Mouse (Mus musculus) lung, postnatal 4 days (tissue): ENCODE results near the gene Adgrl3.
A peak's percentile ranks its signal among the peaks of the same experiment; 100 is the strongest.

Experiments used
- DNase-seq, 2 experiments: peaks; one replicate each; pipeline ENCODE4 v3.0.0; 2021

Gene Adgrl3

GRCm38 (mm10) chr5:81077031-81077430 lies 57.1 kb downstream of the Adgrl3 start:
- no peak for DNase-seq

GRCm38 (mm10) chr5:81077990-81078389 lies 58.1 kb downstream of the Adgrl3 start:
- DNase-seq = no peak

DNA sequence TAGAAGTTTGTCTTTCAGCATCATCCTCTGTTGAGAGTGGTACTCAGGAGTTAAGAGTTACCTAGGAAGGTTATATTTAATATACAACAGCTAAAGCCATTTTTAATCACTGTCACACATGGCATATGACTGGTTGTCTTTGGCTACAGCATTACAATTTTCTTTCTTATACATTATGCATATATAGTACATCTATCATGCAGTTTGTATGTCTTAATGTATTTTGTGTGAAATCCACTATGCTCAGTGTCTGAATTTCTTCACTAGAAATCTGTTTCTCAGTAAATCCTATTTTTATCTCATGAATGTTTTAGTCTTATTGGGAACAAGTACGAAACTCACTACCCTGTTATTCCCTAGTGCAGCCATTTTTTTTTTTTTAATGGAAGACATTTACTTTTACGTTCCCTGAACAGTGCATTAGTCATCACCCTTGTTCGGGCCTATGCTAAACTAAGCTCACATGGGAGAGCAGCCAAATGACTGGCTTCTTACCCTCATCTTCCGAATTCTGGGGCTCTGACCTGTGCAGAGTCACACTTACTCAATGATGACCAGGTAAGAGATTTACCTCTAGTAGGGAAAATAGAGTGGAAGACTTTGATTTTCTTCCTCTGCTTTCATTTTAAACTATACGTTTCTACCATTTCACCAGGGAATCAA lies 63.9 kb downstream of the Adgrl3 start:
- no peak for DNase-seq

GRCm38 (mm10) chr5:81085152-81085551 lies 65.2 kb downstream of the Adgrl3 start:
- DNase-seq = no peak

- no peak for DNase-seq
Observed at GRCm38 (mm10) chr5:81088667-81089066, 68.7 kb downstream of the Adgrl3 start.

DNA sequence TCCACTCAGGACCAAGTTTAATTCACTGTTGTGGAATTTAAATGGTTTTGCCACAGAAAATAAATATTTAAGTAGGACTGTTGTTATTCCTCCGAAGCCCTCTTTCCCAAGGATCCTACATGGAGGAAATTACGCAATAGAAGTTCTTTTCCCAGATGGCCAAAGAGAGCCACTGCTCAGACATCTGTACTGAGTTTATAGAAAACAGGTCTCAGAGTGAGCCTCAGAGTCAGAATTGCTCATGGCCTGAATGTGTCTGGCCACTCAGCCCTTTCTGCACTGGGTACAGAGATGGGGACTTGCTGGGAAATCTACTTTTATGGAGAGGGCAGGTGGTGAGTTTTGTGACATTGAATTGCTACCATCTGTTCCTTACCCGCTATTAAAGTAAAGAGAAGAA lies 74.7 kb downstream of the Adgrl3 start:
- DNase-seq = no peak

DNA sequence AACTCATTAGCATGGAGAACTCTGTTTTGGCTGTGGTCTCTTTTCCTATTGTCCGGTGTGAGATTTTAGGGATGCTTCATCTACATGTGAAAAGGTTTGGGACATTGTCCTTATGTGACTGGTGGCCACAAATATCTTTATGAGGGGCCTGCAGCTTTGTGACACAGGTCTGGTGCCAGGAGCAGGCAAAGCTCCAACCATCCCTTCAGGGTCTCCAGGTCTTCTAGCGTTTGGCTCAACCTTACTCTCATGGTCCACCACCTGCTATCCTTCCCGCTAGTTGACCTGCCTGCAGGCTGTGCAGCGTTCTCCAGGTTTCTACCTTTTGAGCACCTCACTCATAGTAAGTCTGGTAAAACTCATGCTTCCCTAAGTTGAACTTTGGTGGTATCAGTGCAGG lies 77.2 kb downstream of the Adgrl3 start:
- DNase-seq = no peak

- no peak for DNase-seq
Observed at GRCm38 (mm10) chr5:81107431-81107830, 87.5 kb downstream of the Adgrl3 start.

- no peak for DNase-seq
Observed at GRCm38 (mm10) chr5:81124483-81124882, 104.5 kb downstream of the Adgrl3 start.

DNA sequence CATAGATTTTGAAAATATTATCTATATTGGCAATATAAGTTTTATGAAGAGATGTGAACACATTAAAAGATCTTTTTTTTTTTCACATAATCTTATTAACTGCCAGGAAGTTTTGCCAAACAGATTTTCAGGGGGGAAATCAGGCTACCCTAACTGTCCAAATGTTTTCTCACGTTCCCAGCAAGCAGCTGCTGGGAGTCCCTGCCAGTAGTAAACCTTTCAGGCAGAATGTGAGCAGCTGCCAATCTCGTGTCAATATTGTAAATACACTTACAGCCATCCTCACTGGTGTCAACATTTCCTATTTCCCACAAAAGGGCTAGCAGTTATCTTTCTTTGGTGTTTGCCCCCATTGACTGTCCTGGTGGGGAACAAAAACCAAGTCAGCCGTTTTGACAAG lies 107.7 kb downstream of the Adgrl3 start:
- no peak for DNase-seq

GRCm38 (mm10) chr5:81136394-81136793 lies 116.5 kb downstream of the Adgrl3 start:
- DNase-seq = no peak

DNA sequence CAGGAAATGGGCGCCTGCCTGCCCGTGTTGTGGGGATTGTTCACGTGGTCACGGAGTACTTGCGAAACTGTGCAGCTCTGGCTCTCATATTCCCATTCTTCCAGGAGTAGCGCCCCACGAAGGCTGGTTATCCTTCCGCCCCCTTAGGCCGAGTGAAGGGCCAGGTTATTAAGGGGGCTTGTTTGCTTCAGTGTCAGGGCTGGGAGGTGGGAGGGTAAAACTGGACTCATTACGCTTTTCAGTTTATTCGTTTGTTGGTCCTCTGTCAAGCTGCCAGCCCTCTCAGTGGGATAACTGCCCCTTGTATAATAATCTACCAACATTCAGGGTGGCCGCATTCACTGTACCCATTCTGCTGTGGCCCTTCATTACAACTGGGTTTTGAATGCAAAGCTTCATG lies 135.9 kb downstream of the Adgrl3 start:
- no peak for DNase-seq

DNA sequence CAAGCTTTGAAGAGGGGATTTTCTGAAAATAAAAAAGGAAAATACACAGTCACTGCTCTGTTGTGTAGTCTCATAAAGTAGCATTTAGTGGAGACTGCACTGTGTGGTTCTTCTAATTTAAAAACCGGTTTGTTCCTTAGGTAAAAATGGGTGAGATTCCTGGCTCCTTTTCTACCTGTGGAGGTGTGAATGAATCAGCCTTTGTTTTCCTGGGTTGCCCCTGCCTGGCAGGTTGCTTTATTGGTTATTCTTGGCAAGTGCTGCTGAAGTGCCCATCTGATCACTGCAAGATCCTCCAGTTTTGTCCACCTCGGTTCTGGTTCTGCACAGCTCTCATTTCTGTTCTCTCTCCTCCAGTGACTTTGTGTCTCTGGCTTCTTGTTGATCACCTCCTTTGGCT lies 136.3 kb downstream of the Adgrl3 start:
- DNase-seq = no peak

DNA sequence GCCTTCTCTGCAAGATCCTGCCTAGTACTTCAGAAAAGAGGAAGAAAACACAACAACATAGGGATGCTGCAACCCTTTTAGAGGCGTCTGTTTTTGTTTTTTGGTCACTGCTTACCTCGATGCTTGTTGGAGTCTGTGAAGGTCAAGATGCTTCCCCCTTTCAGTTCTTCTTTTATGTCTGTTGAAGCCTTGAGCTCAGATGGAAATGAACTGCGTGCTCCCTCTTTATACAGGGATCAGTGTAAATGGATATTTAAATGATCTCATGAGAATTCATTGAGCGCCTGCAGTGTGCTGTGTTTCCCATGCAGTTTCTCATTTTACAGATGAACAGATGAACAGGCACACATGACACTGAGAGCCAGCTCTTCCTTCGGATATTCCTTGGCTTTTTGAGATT lies 136.9 kb downstream of the Adgrl3 start:
- DNase-seq = no peak

- DNase-seq = no peak
Observed at GRCm38 (mm10) chr5:81159013-81159412, 139.1 kb downstream of the Adgrl3 start.

DNA sequence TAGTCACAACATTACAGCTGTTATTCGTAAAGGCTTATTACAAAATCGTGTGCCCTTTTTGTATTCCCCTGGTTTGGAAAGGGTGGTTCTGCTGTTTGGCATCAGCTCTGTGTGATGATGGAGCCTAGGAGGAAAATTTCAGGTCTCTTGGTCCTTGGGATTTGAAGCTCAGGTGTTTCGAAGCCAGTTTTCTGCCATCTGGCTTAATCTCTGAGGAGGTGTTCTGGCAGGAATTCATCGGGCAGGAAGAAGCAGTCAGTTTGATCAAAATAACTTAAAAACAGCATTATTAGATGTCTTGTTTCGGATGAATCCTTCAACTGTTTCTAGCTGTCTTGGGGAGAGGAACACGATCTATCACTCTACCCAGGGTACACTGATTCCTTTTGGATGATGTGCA lies 140.5 kb downstream of the Adgrl3 start:
- DNase-seq = no peak

GRCm38 (mm10) chr5:81188871-81189485 lies 169.0 kb downstream of the Adgrl3 start:
- peak in 1 of 2 experiments; percentile 4 for DNase-seq

- DNase-seq = no peak
Observed at GRCm38 (mm10) chr5:81200354-81200753, 180.4 kb downstream of the Adgrl3 start.

GRCm38 (mm10) chr5:81201885-81202284 lies 181.9 kb downstream of the Adgrl3 start:
- no peak for DNase-seq

- DNase-seq = no peak
Observed at GRCm38 (mm10) chr5:81218500-81219057, 198.6 kb downstream of the Adgrl3 start.

DNA sequence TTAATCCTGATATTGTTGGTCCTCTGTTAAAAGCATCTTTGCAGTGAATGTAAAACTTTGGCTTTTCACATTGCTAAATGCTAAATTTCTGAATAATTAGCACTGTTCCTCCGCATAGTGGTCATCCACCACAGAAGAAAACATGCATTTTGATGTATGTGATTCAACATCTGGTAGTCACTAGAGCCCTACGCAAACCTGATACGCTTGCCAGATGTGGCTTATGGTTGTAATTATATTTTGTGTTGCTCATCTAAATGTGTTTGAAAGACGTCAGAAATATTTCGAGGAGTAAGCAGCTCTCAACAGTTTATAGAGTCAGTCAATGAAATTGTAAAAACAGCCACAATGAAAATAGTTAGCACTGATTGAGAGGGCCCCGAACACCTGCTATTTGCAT lies 204.5 kb downstream of the Adgrl3 start:
- no peak for DNase-seq

GRCm38 (mm10) chr5:81225486-81225885 lies 205.5 kb downstream of the Adgrl3 start:
- no peak for DNase-seq

GRCm38 (mm10) chr5:81227256-81227655 lies 207.3 kb downstream of the Adgrl3 start:
- no peak for DNase-seq

- DNase-seq = no peak
Observed at GRCm38 (mm10) chr5:81248724-81249123, 228.8 kb downstream of the Adgrl3 start.

DNA sequence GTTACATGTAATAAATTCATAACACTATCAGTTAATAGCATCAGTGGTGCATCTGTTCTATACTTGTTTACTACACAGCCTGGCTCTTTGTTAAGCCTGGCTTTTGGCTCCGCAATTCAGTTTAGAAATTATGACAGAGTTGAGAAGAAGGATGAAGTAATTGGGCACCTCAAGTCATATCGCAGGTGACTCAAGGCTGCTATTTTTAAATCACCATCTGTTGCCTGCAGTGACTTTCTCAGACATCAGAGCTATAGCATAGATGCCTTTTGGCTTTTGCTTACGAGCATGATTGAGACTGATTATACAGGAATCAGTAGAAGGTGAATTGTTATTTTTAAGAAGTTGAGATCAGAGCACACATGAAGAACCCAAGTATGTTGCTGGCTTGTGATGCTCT lies 236.2 kb downstream of the Adgrl3 start:
- no peak for DNase-seq
